Mouse (Mus musculus) liver, adult 2 months (tissue): ENCODE results near the gene Hecw2.

Experiments
- CTCF ChIP-seq: fragments of 200-500 bp; IDR thresholded peaks from 2 replicates; pipeline ENCODE4 v1.5.1; 2011; ENCODE audit warnings: low read depth, low read length, control low read depth
- POLR2A ChIP-seq: fragments of 200-500 bp; IDR thresholded peaks from 2 replicates; pipeline ENCODE4 v1.6.1; 2011; ENCODE audit warnings: low read length, control low read depth; ENCODE audit not compliant: insufficient read depth; ENCODE audit errors: extremely low read depth

- TF ChIP-seq CTCF: no peak
- TF ChIP-seq POLR2A: no peak
These were observed 7.4 kb downstream of the Hecw2 start for GRCm38 (mm10) chr1:54187579-54187978.
